Mouse (Mus musculus): ENCODE measurements around the gene Rpl26.
A peak's percentile ranks its signal among the peaks of the same experiment; 100 is the strongest.

The Rpl26 gene

GRCm38 (mm10) chr11:68901351-68902046 lies at the start of gene Rpl26:
Gene Rpl26, plus strand, starts transcription at chr11:68901583.
- DNase-seq (ENCODE audit: low read depth, low spot score): peak; percentile 99

- DNase-seq (ENCODE audit: low read depth, low spot score): no peak
Observed at GRCm38 (mm10) chr11:68851644-68852485, 49.5 kb upstream of the Rpl26 start.

GRCm38 (mm10) chr11:68852486-68852901 lies 48.9 kb upstream of the Rpl26 start:
- DNase-seq (ENCODE audit: low read depth, low spot score): peak; percentile 58

- DNase-seq (ENCODE audit: low read depth, low spot score): peak; percentile 100
Observed at GRCm38 (mm10) chr11:68852932-68853409, 48.4 kb upstream of the Rpl26 start.

GRCm38 (mm10) chr11:68853611-68854401 lies 47.6 kb upstream of the Rpl26 start:
- DNase-seq (ENCODE audit: low read depth, low spot score): no peak

- no peak for DNase-seq (ENCODE audit: low read depth, low spot score)
Observed at GRCm38 (mm10) chr11:68854621-68855020, 46.8 kb upstream of the Rpl26 start.

- no peak for DNase-seq (ENCODE audit: low read depth, low spot score)
Observed at GRCm38 (mm10) chr11:68857329-68857728, 44.1 kb upstream of the Rpl26 start.

GRCm38 (mm10) chr11:68859943-68860593 lies 41.3 kb upstream of the Rpl26 start:
- DNase-seq (ENCODE audit: low read depth, low spot score): no peak

GRCm38 (mm10) chr11:68862260-68862659 lies 39.1 kb upstream of the Rpl26 start:
- no peak for DNase-seq (ENCODE audit: low read depth, low spot score)

GRCm38 (mm10) chr11:68863631-68864091 lies 37.7 kb upstream of the Rpl26 start:
- no peak for DNase-seq (ENCODE audit: low read depth, low spot score)

GRCm38 (mm10) chr11:68864544-68865189 lies 36.7 kb upstream of the Rpl26 start:
- DNase-seq (ENCODE audit: low read depth, low spot score): no peak

- DNase-seq (ENCODE audit: low read depth, low spot score): no peak
Observed at GRCm38 (mm10) chr11:68871277-68871676, 30.1 kb upstream of the Rpl26 start.

- no peak for DNase-seq (ENCODE audit: low read depth, low spot score)
Observed at GRCm38 (mm10) chr11:68871748-68872147, 29.6 kb upstream of the Rpl26 start, which contains the start of gene Ndel1. Gene Ndel1, minus strand, starts transcription at chr11:68871858.

GRCm38 (mm10) chr11:68874841-68875240 lies 26.5 kb upstream of the Rpl26 start:
- no peak for DNase-seq (ENCODE audit: low read depth, low spot score)

GRCm38 (mm10) chr11:68878811-68879210 lies 22.6 kb upstream of the Rpl26 start:
- no peak for DNase-seq (ENCODE audit: low read depth, low spot score)

GRCm38 (mm10) chr11:68882107-68882506 lies 19.3 kb upstream of the Rpl26 start:
- DNase-seq (ENCODE audit: low read depth, low spot score): no peak

- no peak for DNase-seq (ENCODE audit: low read depth, low spot score)
Observed at GRCm38 (mm10) chr11:68883843-68884242, 17.5 kb upstream of the Rpl26 start.

GRCm38 (mm10) chr11:68884368-68884767 lies 17.0 kb upstream of the Rpl26 start:
- no peak for DNase-seq (ENCODE audit: low read depth, low spot score)

- DNase-seq (ENCODE audit: low read depth, low spot score): no peak
Observed at GRCm38 (mm10) chr11:68886091-68886490, 15.3 kb upstream of the Rpl26 start.

- DNase-seq (ENCODE audit: low read depth, low spot score): no peak
Observed at GRCm38 (mm10) chr11:68888253-68888652, 13.1 kb upstream of the Rpl26 start, which contains the start of gene Rnf222. Gene Rnf222, plus strand, starts transcription at chr11:68888553.

- no peak for DNase-seq (ENCODE audit: low read depth, low spot score)
Observed at GRCm38 (mm10) chr11:68888653-68889052, 12.7 kb upstream of the Rpl26 start.

All from WW6 (cell line).